Mouse (Mus musculus) bone marrow, adult 2 months (tissue): ENCODE measurements around the gene Mmp24. TPM values are rescaled to one million over a fixed set of nuclear protein-coding genes. Genes with fewer than 3 reads are reported as not detected.

ENCODE experiments used
- H3K27ac ChIP-seq: fragments of 200-500 bp; 2 replicates; pipeline ENCODE4 v1.5.1; 2012; ENCODE audit warnings: low read depth, mild to moderate bottlenecking, control low read depth, inconsistent platforms, low read length; ENCODE audit not compliant: control insufficient read depth, poor library complexity, insufficient read depth
- H3K4me1 ChIP-seq: fragments of 200-500 bp; 2 replicates; pipeline ENCODE4 v1.6.1; 2011; ENCODE audit warnings: low read length; ENCODE audit not compliant: control insufficient read depth, insufficient read depth
- H3K4me3 ChIP-seq: fragments of 200-500 bp; replicated peaks from 2 replicates; pipeline ENCODE3; 2011; ENCODE audit warnings: mild to moderate bottlenecking, low read depth, low read length, control low read depth; ENCODE audit not compliant: control insufficient read depth
- CTCF ChIP-seq: fragments of 200-500 bp; IDR thresholded peaks from 2 replicates; pipeline ENCODE4 v1.5.1; 2011; ENCODE audit warnings: low read length, control low read depth; ENCODE audit not compliant: control insufficient read depth, insufficient read depth
- POLR2A ChIP-seq: fragments of 200-500 bp; IDR thresholded peaks from 2 replicates; pipeline ENCODE4 v1.6.1; 2011; ENCODE audit warnings: low read depth, mild to moderate bottlenecking, control low read depth, low read length, borderline replicate concordance; ENCODE audit not compliant: control insufficient read depth
- WGBS: fragments of 180-500 bp; shearing (Covaris S2); methylation state at CpG from one replicate; pipeline ENCODE4 v1.1.7; 2018; 5-methylcytosine and 5-hydroxymethylcytosine counted together
- polyA plus RNA-seq: library from polyadenylated mRNA; stranded (reverse); fragments of >200 nt; gene quantifications from 2 replicates; pipeline ENCODE4 v1.2.4, GENCODE M21; 2011; ENCODE audit warnings: low replicate concordance; ENCODE audit not compliant: missing spikeins, insufficient read depth, insufficient read length

Mmp24 gene
- polyA plus RNA-seq, 1 experiment = not detected

- H3K4me1 ChIP-seq = no peaks in the 10 kb centered on the region
- no peak overlapping the region for H3K4me3 ChIP-seq
- TF ChIP-seq CTCF (no peak), POLR2A (no peak)
- no peak overlapping the region for H3K27ac ChIP-seq
- 85% methylated on average over 8 of the region's 8 CpGs for WGBS
Measured at GRCm38 (mm10) chr2:155846930-155847329, 71.8 kb downstream of the Mmp24 start.

- Histone ChIP-seq H3K4me3 (no peak overlapping the region), H3K27ac (no peak overlapping the region), H3K4me1 (no peaks in the 10 kb centered on the region)
- 34% methylated on average over 6 of the region's 6 CpGs for WGBS
- TF ChIP-seq POLR2A = no peak
- peak; percentile 97 for TF ChIP-seq CTCF
Measured at GRCm38 (mm10) chr2:155848291-155848690, 73.1 kb downstream of the Mmp24 start.

- H3K27ac ChIP-seq = no peak overlapping the region
- H3K4me1 ChIP-seq = no peaks in the 10 kb centered on the region
- TF ChIP-seq CTCF = no peak
- TF ChIP-seq POLR2A = no peak
- 61% methylated on average over 7 of the region's 7 CpGs for WGBS
- no peak overlapping the region for H3K4me3 ChIP-seq
Measured at GRCm38 (mm10) chr2:155849464-155849863, 74.3 kb downstream of the Mmp24 start.

GRCm38 (mm10) chr2:155850120-155850519, 75.0 kb downstream of the Mmp24 start:
- H3K4me3 ChIP-seq = no peak overlapping the region
- H3K27ac ChIP-seq = no peak overlapping the region
- WGBS = 83% methylated on average over 7 of the region's 7 CpGs
- no peak for TF ChIP-seq POLR2A
- TF ChIP-seq CTCF = no peak
- no peaks in the 10 kb centered on the region for H3K4me1 ChIP-seq

- H3K4me1 ChIP-seq = no peaks in the 10 kb centered on the region
- 85% methylated on average over 5 of the region's 5 CpGs for WGBS
- H3K27ac ChIP-seq = no peak overlapping the region
- no peak overlapping the region for H3K4me3 ChIP-seq
- TF ChIP-seq CTCF (no peak), POLR2A (no peak)
Measured at GRCm38 (mm10) chr2:155852536-155852935, 77.4 kb downstream of the Mmp24 start.

- Histone ChIP-seq H3K27ac (no peak overlapping the region), H3K4me1 (no peaks in the 10 kb centered on the region), H3K4me3 (no peak overlapping the region)
- no peak for TF ChIP-seq POLR2A
- 79% methylated on average over 7 of the region's 7 CpGs for WGBS
Measured at GRCm38 (mm10) chr2:155860102-155860501, 85.0 kb downstream of the Mmp24 start.

- WGBS = 87% methylated on average over 6 of the region's 6 CpGs
- no peak overlapping the region for H3K27ac ChIP-seq
- H3K4me3 ChIP-seq = no peak overlapping the region
- no peaks in the 10 kb centered on the region for H3K4me1 ChIP-seq
- TF ChIP-seq CTCF (no peak), POLR2A (no peak)
Measured at GRCm38 (mm10) chr2:155861581-155861980, 86.4 kb downstream of the Mmp24 start.

- no peak for TF ChIP-seq POLR2A
- TF ChIP-seq CTCF = no peak
- H3K4me1 ChIP-seq = no peaks in the 10 kb centered on the region
- H3K27ac ChIP-seq = no peak overlapping the region
- 90% methylated on average over 13 of the region's 13 CpGs for WGBS
- no peak overlapping the region for H3K4me3 ChIP-seq
Measured at GRCm38 (mm10) chr2:155862573-155863300, 87.6 kb downstream of the Mmp24 start.

GRCm38 (mm10) chr2:155863301-155863867, 88.2 kb downstream of the Mmp24 start:
- Histone ChIP-seq H3K4me3 (no peak overlapping the region), H3K27ac (no peak overlapping the region), H3K4me1 (no peaks in the 10 kb centered on the region)
- WGBS = 89% methylated on average over 11 of the region's 11 CpGs
- no peak for TF ChIP-seq POLR2A

Other genes starting within 250 kb of the Mmp24 start
- gene Gss, start 182.5 kb upstream of the Mmp24 start, polyA plus RNA-seq = 7.3 and 8.5 TPM in 2 replicates
- gene Myh7b, start 164.1 kb upstream of the Mmp24 start, polyA plus RNA-seq = not detected in 2 replicates
- gene Trpc4ap, start 83.0 kb upstream of the Mmp24 start, polyA plus RNA-seq = 31.7 and 47.0 TPM in 2 replicates
- gene Edem2, start 45.9 kb upstream of the Mmp24 start, polyA plus RNA-seq = 13.1 and 17.6 TPM in 2 replicates
- not detected in 2 replicates for gene Gm17581, start 39.5 kb upstream of the Mmp24 start, polyA plus RNA-seq
- gene Procr, start 24.2 kb upstream of the Mmp24 start, polyA plus RNA-seq = 1.6 TPM in 1 of 2 replicates, not detected in the other
- 7.8 and 17.8 TPM in 2 replicates for gene BC029722, start 44.1 kb downstream of the Mmp24 start, polyA plus RNA-seq
- 88.2 and 146 TPM in 2 replicates for gene Eif6, start 51.6 kb downstream of the Mmp24 start, polyA plus RNA-seq
- gene Fam83c, start 59.5 kb downstream of the Mmp24 start, polyA plus RNA-seq = not detected in 2 replicates
- gene Uqcc1, start 155.0 kb downstream of the Mmp24 start, polyA plus RNA-seq = 7.6 and 14.9 TPM in 2 replicates
- gene Gm15557, start 165.4 kb downstream of the Mmp24 start, polyA plus RNA-seq = not detected in 2 replicates
- not detected in 2 replicates for gene Gdf5, start 170.0 kb downstream of the Mmp24 start, polyA plus RNA-seq
- 24.0 and 39.1 TPM in 2 replicates for gene Cep250, start 181.1 kb downstream of the Mmp24 start, polyA plus RNA-seq
- gene 6430550D23Rik, start 232.6 kb downstream of the Mmp24 start, polyA plus RNA-seq = 0.83 and 1.5 TPM in 2 replicates
- gene Ergic3, start 232.7 kb downstream of the Mmp24 start, polyA plus RNA-seq = 66.9 and 70.5 TPM in 2 replicates